Mouse (Mus musculus) spleen, adult 2 months (tissue): Measurements from ENCODE around the gene Col11a1. TPM values are rescaled to one million over a fixed set of nuclear protein-coding genes. Genes with fewer than 3 reads are reported as not detected.

Experiments
- DNase-seq, 2 experiments: peaks; one replicate each; pipeline versions ENCODE4 v3.0.0 to v3.0.0-alpha.2; 2012 to 2021; ENCODE audit warnings: low spot score in 2 of 2, low read depth in 1 of 2
- H3K27ac ChIP-seq: fragments of 200-500 bp; 2 replicates; pipeline ENCODE4 v1.5.1; 2012; ENCODE audit warnings: low read length, inconsistent platforms; ENCODE audit not compliant: insufficient read depth
- H3K27me3 ChIP-seq: fragments of 200-500 bp; 2 replicates; pipeline ENCODE4 v1.6.1; 2012; ENCODE audit warnings: mild to moderate bottlenecking, moderate library complexity, low read length, inconsistent platforms; ENCODE audit not compliant: control insufficient read depth, insufficient read depth
- H3K36me3 ChIP-seq: fragments of 200-500 bp; 2 replicates; pipeline ENCODE4 v1.6.1; 2012; ENCODE audit warnings: mild to moderate bottlenecking, low read length, inconsistent platforms; ENCODE audit not compliant: control insufficient read depth, insufficient read depth
- H3K4me1 ChIP-seq: fragments of 200-500 bp; 2 replicates; pipeline ENCODE4 v1.6.1; 2011; ENCODE audit warnings: inconsistent platforms; ENCODE audit not compliant: control insufficient read depth, insufficient read depth, insufficient read length
- H3K4me3 ChIP-seq: fragments of 200-500 bp; 2 replicates; pipeline ENCODE4 v1.5.1; 2011; ENCODE audit warnings: mild to moderate bottlenecking, inconsistent platforms; ENCODE audit not compliant: insufficient read depth, insufficient read length; ENCODE audit errors: extremely low read depth
- CTCF ChIP-seq: fragments of 200-500 bp; IDR thresholded peaks from 2 replicates; pipeline ENCODE4 v1.5.1; 2011; ENCODE audit warnings: mild to moderate bottlenecking, inconsistent platforms; ENCODE audit not compliant: insufficient read depth, insufficient read length, insufficient replicate concordance; ENCODE audit errors: extremely low read depth
- POLR2A ChIP-seq: fragments of 200-500 bp; IDR thresholded peaks from 2 replicates; pipeline ENCODE4 v1.6.1; 2011; ENCODE audit warnings: low read depth, low read length, inconsistent platforms
- WGBS: fragments of 180-500 bp; shearing (Covaris S2); methylation state at CpG from one replicate; pipeline ENCODE4 v1.1.7; 2018; 5-methylcytosine and 5-hydroxymethylcytosine counted together
- polyA plus RNA-seq: library from polyadenylated mRNA; depleted of rRNA; stranded (reverse); fragments of >200 nt; gene quantifications from 2 replicates; pipeline ENCODE4 v1.2.3, GENCODE M21; 2012; rRNA removed

Gene Col11a1
- polyA plus RNA-seq: 0.07 TPM in 1 of 2 replicates, not detected in the other

DNA sequence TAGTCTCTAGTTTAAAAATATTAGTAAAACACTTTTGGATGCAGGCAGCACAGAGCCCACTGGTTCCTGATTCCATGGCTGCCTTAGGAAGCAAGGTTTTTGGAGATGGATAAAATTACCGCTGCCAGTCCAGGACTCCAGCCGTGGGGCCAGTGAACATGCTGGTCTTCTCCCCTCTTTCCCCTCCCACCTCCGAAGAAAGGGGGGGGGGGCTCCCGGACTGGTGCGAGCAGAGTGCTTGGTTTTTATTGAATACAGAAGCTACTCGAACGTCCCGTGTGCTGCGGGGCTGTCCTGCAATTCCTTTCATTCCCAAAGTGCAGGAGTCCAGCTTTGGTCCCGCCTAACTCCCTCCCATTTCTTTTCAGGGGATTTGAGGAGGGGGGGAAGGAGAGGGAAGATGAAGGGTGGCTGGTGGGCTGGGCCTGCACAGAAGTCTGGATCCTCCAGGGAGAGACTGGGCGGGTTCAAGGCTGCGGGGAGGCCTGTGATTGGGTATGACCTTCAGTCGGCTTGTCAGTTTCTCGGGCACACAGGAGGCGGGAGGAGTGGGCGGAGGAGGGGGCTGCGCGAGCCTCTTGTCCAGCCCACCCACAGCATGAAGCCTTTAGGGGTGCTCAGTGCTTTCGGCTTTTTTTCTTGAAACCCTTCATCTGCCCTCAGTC, at the start of gene Col11a1:
Gene Col11a1 (plus strand): TSS at position 570 of the 665 bp plus-strand sequence.
- 5% methylated on average over 19 of the region's 19 CpGs for WGBS
- Histone ChIP-seq H3K36me3 (no peaks in the 10 kb centered on the region), H3K27ac (no peak within 1 kb of the TSS), H3K4me1 (no peaks in the 10 kb centered on the region), H3K27me3 (peaks cover 2% of the 10 kb centered on the region; the same call in 1 of the 2 replicates), H3K4me3 (no peak within 1 kb of the TSS)
- no peak for DNase-seq
- TF ChIP-seq CTCF (no peak), POLR2A (no peak)

DNA sequence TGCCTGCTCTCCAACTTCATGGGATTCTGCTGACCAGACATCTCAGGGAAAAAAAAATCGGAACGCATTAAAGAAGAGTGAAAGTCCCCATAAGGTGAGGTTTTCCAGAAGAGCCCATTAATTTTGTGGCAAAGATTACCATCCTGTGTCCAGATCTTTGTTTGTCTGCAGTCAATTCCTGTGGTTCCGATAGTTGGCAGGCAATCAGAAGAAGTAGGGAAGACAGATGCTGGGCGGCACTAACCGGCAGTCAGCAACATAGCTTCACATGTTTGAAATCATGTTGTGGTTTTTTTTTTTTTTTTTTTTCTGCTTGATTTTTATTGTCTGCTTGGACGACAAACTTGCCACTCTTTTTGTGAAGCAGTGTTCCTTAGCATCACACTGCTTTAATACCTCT, 39.4 kb upstream of the Col11a1 start:
- Histone ChIP-seq H3K4me1 (no peaks in the 10 kb centered on the region), H3K27me3 (no peaks in the 10 kb centered on the region), H3K27ac (no peak overlapping the region), H3K4me3 (no peak overlapping the region), H3K36me3 (no peaks in the 10 kb centered on the region)
- WGBS: 80% methylated on average over 6 of the region's 6 CpGs
- no peak for DNase-seq
- TF ChIP-seq CTCF (no peak), POLR2A (no peak)

GRCm38 (mm10) chr3:114030886-114031285, 546 bp downstream of the Col11a1 start:
- H3K27me3 ChIP-seq: peaks cover 2% of the 10 kb centered on the region; the same call in 1 of the 2 replicates
- no peak overlapping the region for H3K4me3 ChIP-seq
- TF ChIP-seq POLR2A (no peak), CTCF (no peak)
- 4% methylated on average over 9 of the region's 9 CpGs for WGBS
- H3K4me1 ChIP-seq: no peaks in the 10 kb centered on the region
- H3K36me3 ChIP-seq: no peaks in the 10 kb centered on the region
- no peak for DNase-seq
- no peak overlapping the region for H3K27ac ChIP-seq

- no peak for DNase-seq
- TF ChIP-seq POLR2A (no peak), CTCF (no peak)
- H3K4me1 ChIP-seq: no peaks in the 10 kb centered on the region
- H3K27ac ChIP-seq: no peak overlapping the region
- 7% methylated on average over 21 of the region's 21 CpGs for WGBS
- peaks cover 2% of the 10 kb centered on the region; the same call in 1 of the 2 replicates for H3K27me3 ChIP-seq
- no peaks in the 10 kb centered on the region for H3K36me3 ChIP-seq
- no peak overlapping the region for H3K4me3 ChIP-seq
Measured at GRCm38 (mm10) chr3:114031351-114032213, 1.2 kb downstream of the Col11a1 start.

GRCm38 (mm10) chr3:114032333-114032732, 2.0 kb downstream of the Col11a1 start:
- no peaks in the 10 kb centered on the region for H3K4me1 ChIP-seq
- H3K27ac ChIP-seq: no peak overlapping the region
- H3K27me3 ChIP-seq: peaks cover 2% of the 10 kb centered on the region; the same call in 1 of the 2 replicates
- H3K36me3 ChIP-seq: no peaks in the 10 kb centered on the region
- H3K4me3 ChIP-seq: no peak overlapping the region
- DNase-seq: no peak
- TF ChIP-seq POLR2A: no peak
- no peak for TF ChIP-seq CTCF
- 13% methylated on average over 4 of the region's 4 CpGs for WGBS

DNA sequence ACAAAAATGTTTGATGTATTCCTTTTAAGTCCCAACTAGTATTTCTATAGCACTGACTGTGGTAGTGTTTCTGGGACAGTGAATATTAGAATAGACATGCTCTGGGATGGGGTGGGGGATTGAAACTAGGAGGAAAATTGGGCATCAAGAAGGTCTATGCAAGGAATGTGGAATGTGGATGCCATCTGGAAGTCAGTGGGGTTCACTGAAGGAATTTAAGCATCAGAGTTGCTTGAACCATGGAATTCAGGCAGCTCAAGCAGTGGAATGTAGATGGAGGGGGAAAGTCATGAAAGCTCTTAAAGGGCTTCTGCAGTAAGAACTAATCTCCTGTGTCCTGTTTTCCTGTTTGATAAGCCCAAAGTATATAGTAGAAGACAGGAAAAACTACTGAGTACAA, 22.1 kb downstream of the Col11a1 start:
- DNase-seq: no peak
- no peak overlapping the region for H3K4me3 ChIP-seq
- TF ChIP-seq POLR2A: no peak
- no peak for TF ChIP-seq CTCF
- no peaks in the 10 kb centered on the region for H3K4me1 ChIP-seq
- no peak overlapping the region for H3K27ac ChIP-seq
- H3K27me3 ChIP-seq: no peaks in the 10 kb centered on the region
- H3K36me3 ChIP-seq: no peaks in the 10 kb centered on the region
